ENCODE assay signal across 13 mouse cellular contexts in the genomic region with DNA sequence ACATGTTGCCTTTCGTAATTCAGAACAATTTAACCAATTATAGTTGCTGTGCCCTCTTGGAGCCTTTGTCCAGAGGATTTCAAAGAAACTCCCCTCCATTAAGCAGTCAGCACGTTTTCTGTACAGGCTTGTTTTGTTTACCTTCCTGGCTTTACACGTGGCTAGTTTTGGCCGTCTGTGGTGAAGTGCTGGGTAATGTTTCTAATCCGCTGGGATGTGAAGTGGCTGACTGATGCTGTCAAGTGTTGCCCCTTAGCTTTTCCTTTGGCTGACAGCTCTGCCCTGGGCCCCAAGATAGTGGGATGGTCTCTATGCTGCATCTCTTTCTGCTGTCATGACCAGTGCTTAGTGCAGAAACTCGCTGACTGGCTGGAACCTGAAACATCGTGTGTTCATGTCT. TPM values are rescaled to one million over a fixed set of nuclear protein-coding genes. Genes with fewer than 3 reads are reported as not detected.
DNase-seq lines count a peak whose midpoint lies in the region; ATAC-seq and TF ChIP-seq lines count a peak whose summit lies in the region.
"Had no signal": no experiment of that assay in that cellular context is flagged by ENCODE, and none has a peak within 500 bp of the region (broad histone marks: within the 10 kb centered on the region; RNA-seq: fewer than 3 reads in every experiment).

No protein-coding gene starts in this region.

- no peak for DNase-seq in forebrain, embryonic 10.5 days (ENCODE audit: extremely low spot score, low spot score)
- no peak for DNase-seq in hindbrain, postnatal 0 days (ENCODE audit: low spot score)
- DNase-seq in lung, adult 2 months = no peak
- no peak for DNase-seq in urinary bladder, adult 2 months (ENCODE audit: low spot score)
- DNase-seq: cerebellum, adult 8-10 months; right cerebral cortex, postnatal 25 days had no signal

- 19% methylated on average over 7 of the region's 7 CpGs for WGBS in forebrain, embryonic 12.5 days
- WGBS in forebrain, embryonic 10.5 days = 45% methylated on average over 7 of the region's 7 CpGs
- WGBS in hindbrain, embryonic 12.5 days = 30% methylated on average over 7 of the region's 7 CpGs
- 26% methylated on average over 7 of the region's 7 CpGs for WGBS in hindbrain, postnatal 0 days
- 28% methylated on average over 7 of the region's 7 CpGs for WGBS in lung, embryonic 16.5 days
- WGBS in lung, adult 2 months = 43% methylated on average over 7 of the region's 7 CpGs
- 34% methylated on average over 7 of the region's 7 CpGs for whole genome bisulfite sequencing in embryonic facial prominence, embryonic 12.5 days

- no peaks in the 10 kb centered on the region for H3K36me3 ChIP-seq in forebrain, embryonic 12.5 days (replicated peaks)
- H3K36me3 ChIP-seq in forebrain, embryonic 10.5 days (replicated peaks) = peaks cover 11% of the 10 kb centered on the region; the same call in 1 of the 2 replicates
- no peaks in the 10 kb centered on the region for H3K36me3 ChIP-seq in hindbrain, embryonic 12.5 days
- 0 out of 2 replicates have a peak, but pooled peaks cover 3% of the 10 kb centered on the region for H3K36me3 ChIP-seq in hindbrain, postnatal 0 days (ENCODE audit: insufficient read depth, low read length)
- H3K36me3 ChIP-seq in lung, embryonic 16.5 days (ENCODE audit: control insufficient read depth, insufficient read depth, low read length) = peaks cover 5% of the 10 kb centered on the region
- 0 out of 2 replicates have a peak, but pooled peaks cover 6% of the 10 kb centered on the region for H3K36me3 ChIP-seq in embryonic facial prominence, embryonic 12.5 days

- no peak for TF ChIP-seq CTCF in hindbrain, postnatal 0 days (IDR thresholded peaks at IDR 0.05; ENCODE audit: low read depth)
- no peak for TF ChIP-seq CTCF in lung, adult 2 months (IDR thresholded peaks at IDR 0.05; ENCODE audit: insufficient read depth, low read length)

- no peaks in the 10 kb centered on the region; the same call in 1 of the 2 replicates for H3K27me3 ChIP-seq in forebrain, embryonic 12.5 days
- no peaks in the 10 kb centered on the region for H3K27me3 ChIP-seq in forebrain, embryonic 10.5 days (ENCODE audit: poor library complexity, severe bottlenecking)
- no peaks in the 10 kb centered on the region for H3K27me3 ChIP-seq in hindbrain, embryonic 12.5 days
- H3K27me3 ChIP-seq in hindbrain, postnatal 0 days (ENCODE audit: insufficient read depth, low read length) = no peaks in the 10 kb centered on the region
- H3K27me3 ChIP-seq in lung, embryonic 16.5 days (ENCODE audit: control insufficient read depth, insufficient read depth, low read depth, low read length) = no peaks in the 10 kb centered on the region
- no peaks in the 10 kb centered on the region for H3K27me3 ChIP-seq in embryonic facial prominence, embryonic 12.5 days
- H3K27me3 ChIP-seq: embryonic facial prominence, embryonic 15.5 days had no signal

- H3K4me2 ChIP-seq in forebrain, embryonic 12.5 days = no peak overlapping the region
- no peak overlapping the region for H3K4me2 ChIP-seq in hindbrain, embryonic 12.5 days (replicated peaks)
- H3K4me2 ChIP-seq in hindbrain, postnatal 0 days (ENCODE audit: low read depth, low read length) = no peak overlapping the region
- H3K4me2 ChIP-seq in lung, embryonic 16.5 days (ENCODE audit: low read depth, low read length) = no peak overlapping the region
- no peak overlapping the region for H3K4me2 ChIP-seq in embryonic facial prominence, embryonic 12.5 days (replicated peaks)
- H3K4me2 ChIP-seq: embryonic facial prominence, embryonic 15.5 days had no signal

- no peak overlapping the region for H3K27ac ChIP-seq in forebrain, embryonic 12.5 days
- H3K27ac ChIP-seq in forebrain, embryonic 10.5 days = no peak overlapping the region
- H3K27ac ChIP-seq in hindbrain, embryonic 12.5 days = no peak overlapping the region
- no peak overlapping the region for H3K27ac ChIP-seq in hindbrain, postnatal 0 days
- H3K27ac ChIP-seq in lung, embryonic 16.5 days (ENCODE audit: low read length) = no peak overlapping the region
- no peak overlapping the region for H3K27ac ChIP-seq in embryonic facial prominence, embryonic 12.5 days
- H3K27ac ChIP-seq: embryonic facial prominence, embryonic 15.5 days had no signal

- H3K4me3 ChIP-seq in forebrain, embryonic 12.5 days (replicated peaks) = no peak overlapping the region
- H3K4me3 ChIP-seq in forebrain, embryonic 10.5 days = no peak overlapping the region
- no peak overlapping the region for H3K4me3 ChIP-seq in hindbrain, embryonic 12.5 days
- H3K4me3 ChIP-seq in hindbrain, postnatal 0 days (ENCODE audit: low read length) = no peak overlapping the region
- H3K4me3 ChIP-seq in lung, embryonic 16.5 days (ENCODE audit: low read length) = no peak overlapping the region
- no peak overlapping the region for H3K4me3 ChIP-seq in lung, adult 2 months (replicated peaks; ENCODE audit: extremely low read depth, low read depth, low read length)
- no peak overlapping the region for H3K4me3 ChIP-seq in embryonic facial prominence, embryonic 12.5 days
- H3K4me3 ChIP-seq: embryonic facial prominence, embryonic 15.5 days; myocyte had no signal

- TF ChIP-seq POLR2A in lung, adult 2 months (IDR thresholded peaks at IDR 0.05; ENCODE audit: borderline replicate concordance, extremely low read depth, low read depth, low read length) = no peak

- ATAC-seq in forebrain, embryonic 12.5 days (ENCODE audit: low FRiP score) = peak; percentile 46; the same call in 1 of the 2 replicates
- ATAC-seq in hindbrain, embryonic 12.5 days (ENCODE audit: low FRiP score) = peak; percentile 38; the same call in 1 of the 2 replicates
- no peak for ATAC-seq in hindbrain, postnatal 0 days
- ATAC-seq in lung, embryonic 16.5 days (ENCODE audit: low read depth) = peak; percentile 69
- 0 out of 2 replicates have a peak, but pooled peaks have one; percentile 15 for ATAC-seq in embryonic facial prominence, embryonic 12.5 days (ENCODE audit: insufficient number of reproducible peaks, insufficient read depth, low FRiP score, low TSS enrichment)
- ATAC-seq: intestine, embryonic 16.5 days had no signal

- no peak overlapping the region for H3K9ac ChIP-seq in forebrain, embryonic 12.5 days
- no peak overlapping the region for H3K9ac ChIP-seq in hindbrain, embryonic 12.5 days
- no peak overlapping the region for H3K9ac ChIP-seq in hindbrain, postnatal 0 days (replicated peaks; ENCODE audit: low read length)
- no peak overlapping the region for H3K9ac ChIP-seq in lung, embryonic 16.5 days (ENCODE audit: low read length)
- H3K9ac ChIP-seq in embryonic facial prominence, embryonic 12.5 days = no peak overlapping the region
- H3K9ac ChIP-seq: embryonic facial prominence, embryonic 15.5 days had no signal

- peaks cover 11% of the 10 kb centered on the region for H3K4me1 ChIP-seq in forebrain, embryonic 12.5 days
- peaks cover 15% of the 10 kb centered on the region for H3K4me1 ChIP-seq in forebrain, embryonic 10.5 days
- peaks cover 16% of the 10 kb centered on the region; the same call in 1 of the 2 replicates for H3K4me1 ChIP-seq in hindbrain, embryonic 12.5 days
- H3K4me1 ChIP-seq in hindbrain, postnatal 0 days (ENCODE audit: insufficient read depth, low read length) = 0 out of 2 replicates have a peak, but pooled peaks cover 3% of the 10 kb centered on the region
- peaks cover 2% of the 10 kb centered on the region; the same call in 1 of the 2 replicates for H3K4me1 ChIP-seq in lung, embryonic 16.5 days (replicated peaks; ENCODE audit: control insufficient read depth, insufficient read depth, low read length)
- H3K4me1 ChIP-seq in lung, adult 2 months (ENCODE audit: control insufficient read depth, insufficient read depth, low read length) = no peaks in the 10 kb centered on the region; the same call in 1 of the 2 replicates
- peaks cover 10% of the 10 kb centered on the region for H3K4me1 ChIP-seq in embryonic facial prominence, embryonic 12.5 days
- H3K4me1 ChIP-seq: embryonic facial prominence, embryonic 15.5 days had no signal

- no peaks in the 10 kb centered on the region for H3K9me3 ChIP-seq in forebrain, embryonic 12.5 days
- H3K9me3 ChIP-seq in forebrain, embryonic 10.5 days = no peaks in the 10 kb centered on the region
- H3K9me3 ChIP-seq in hindbrain, embryonic 12.5 days (replicated peaks) = no peaks in the 10 kb centered on the region
- no peaks in the 10 kb centered on the region for H3K9me3 ChIP-seq in hindbrain, postnatal 0 days (ENCODE audit: low read length)
- H3K9me3 ChIP-seq in lung, embryonic 16.5 days (ENCODE audit: control insufficient read depth, low read length) = no peaks in the 10 kb centered on the region
- H3K9me3 ChIP-seq in embryonic facial prominence, embryonic 12.5 days = no peaks in the 10 kb centered on the region
- H3K9me3 ChIP-seq: embryonic facial prominence, embryonic 15.5 days had no signal

RNA-seq across cellular contexts. Expression of a gene that starts 43.1 kb away (rescaled TPM):
- 4.1 and 4.7 TPM in 2 replicates for polyA plus RNA-seq in forebrain, embryonic 12.5 days (2016; fragmentation: Nextera tagmentation; extraction: Ambion mirVana)
- polyA plus RNA-seq in forebrain, embryonic 10.5 days (2016; fragmentation: Nextera tagmentation; extraction: Ambion mirVana) = 3.1 and 4.9 TPM in 2 replicates
- 6.5 and 7.9 TPM in 2 replicates for polyA plus RNA-seq in hindbrain, embryonic 12.5 days (2016; fragmentation: Nextera tagmentation; extraction: Ambion mirVana)
- 14.9 and 15.8 TPM in 2 replicates for total RNA-seq in hindbrain, postnatal 0 days (2014; rRNA removed)
- polyA plus RNA-seq in hindbrain, postnatal 0 days (2015; fragmentation: Nextera tagmentation; extraction: Ambion mirVana) = 2.6 and 3.3 TPM in 2 replicates
- 8.8 and 10.1 TPM in 2 replicates for polyA plus RNA-seq in lung, embryonic 16.5 days (2015; fragmentation: Nextera tagmentation; extraction: Ambion mirVana)
- polyA plus RNA-seq in lung, adult 2 months (2012; rRNA removed) = 15.3 and 16.9 TPM in 2 replicates
- 10.0 and 10.8 TPM in 2 replicates for polyA plus RNA-seq in embryonic facial prominence, embryonic 12.5 days (2016; fragmentation: Nextera tagmentation; extraction: Ambion mirVana)
- 25.0 and 25.5 TPM in 2 replicates for polyA plus RNA-seq in urinary bladder, adult 2 months (2012; rRNA removed)
